ENCODE assay signal across 9 mouse cellular contexts in genomic region chr9:58112321-58112751, GRCm38 (mm10). TPM values are rescaled to one million over a fixed set of nuclear protein-coding genes. Genes with fewer than 3 reads are reported as not detected.
DNase-seq lines count a peak whose midpoint lies in the region; ATAC-seq lines count a peak whose summit lies in the region.
"Had no signal": no experiment of that assay in that cellular context is flagged by ENCODE, and none has a peak within 500 bp of the region (broad histone marks: within the 10 kb centered on the region; RNA-seq: fewer than 3 reads in every experiment).

No protein-coding gene starts in this region.

- H3K4me1 ChIP-seq in heart, embryonic 11.5 days (ENCODE audit: control insufficient read depth, insufficient read depth, low read length), result peaks cover 33% of the 10 kb centered on the region
- H3K4me1 ChIP-seq in hindbrain, embryonic 12.5 days, result peaks cover 66% of the 10 kb centered on the region
- H3K4me1 ChIP-seq in neural tube, embryonic 13.5 days (replicated peaks), result peaks cover 77% of the 10 kb centered on the region

- H3K27ac ChIP-seq in heart, embryonic 11.5 days (ENCODE audit: low read depth, low read length), result no peak overlapping the region
- H3K27ac ChIP-seq in hindbrain, embryonic 12.5 days, result peak overlapping the region; percentile 94
- H3K27ac ChIP-seq in neural tube, embryonic 13.5 days (replicated peaks), result peak overlapping the region; percentile 95

- 0 out of 2 replicates have a peak overlapping the region, but pooled peaks have one; percentile 60 for H3K4me2 ChIP-seq in heart, embryonic 11.5 days
- H3K4me2 ChIP-seq in hindbrain, embryonic 12.5 days (replicated peaks), result peak overlapping the region; percentile 44
- peak overlapping the region; percentile 51 for H3K4me2 ChIP-seq in neural tube, embryonic 13.5 days

- no peak overlapping the region for H3K9ac ChIP-seq in heart, embryonic 11.5 days (ENCODE audit: low read depth, low read length)
- H3K9ac ChIP-seq in hindbrain, embryonic 12.5 days, result 0 out of 2 replicates have a peak overlapping the region, but pooled peaks have one; percentile 24
- H3K9ac ChIP-seq in neural tube, embryonic 13.5 days, result 0 out of 2 replicates have a peak overlapping the region, but pooled peaks have one; percentile 26

- no peaks in the 10 kb centered on the region for H3K36me3 ChIP-seq in heart, embryonic 11.5 days (ENCODE audit: control insufficient read depth, insufficient read depth, low read length)
- H3K36me3 ChIP-seq in hindbrain, embryonic 12.5 days, result no peaks in the 10 kb centered on the region
- no peaks in the 10 kb centered on the region for H3K36me3 ChIP-seq in neural tube, embryonic 13.5 days

- H3K27me3 ChIP-seq in heart, embryonic 11.5 days (ENCODE audit: control insufficient read depth, insufficient read depth, low read length), result peaks cover 26% of the 10 kb centered on the region
- peaks cover 24% of the 10 kb centered on the region for H3K27me3 ChIP-seq in hindbrain, embryonic 12.5 days
- peaks cover 50% of the 10 kb centered on the region for H3K27me3 ChIP-seq in neural tube, embryonic 13.5 days

- H3K4me3 ChIP-seq in heart, embryonic 11.5 days (ENCODE audit: low read depth, low read length), result no peak overlapping the region
- H3K4me3 ChIP-seq in hindbrain, embryonic 12.5 days, result no peak overlapping the region
- H3K4me3 ChIP-seq in neural tube, embryonic 13.5 days, result no peak overlapping the region

- 20% methylated on average over 6 of the region's 6 CpGs for WGBS in heart, embryonic 11.5 days (ENCODE audit: insufficient replicate concordance)
- WGBS in hindbrain, embryonic 12.5 days, result 2% methylated on average over 6 of the region's 6 CpGs
- WGBS in neural tube, embryonic 13.5 days, result 7% methylated on average over 6 of the region's 6 CpGs

- no peak for DNase-seq in heart, adult 11 months
- peak; percentile 30 for DNase-seq in ZHBTc4 (ENCODE audit: low read depth, low spot score)
- no peak for DNase-seq in B cell, adult 2 months
- no peak for DNase-seq in gastrocnemius, adult 18-20 months (ENCODE audit: low spot score)

- no peak for ATAC-seq in heart, embryonic 11.5 days (replicated peaks; ENCODE audit: insufficient number of reproducible peaks, low FRiP score, low TSS enrichment)
- ATAC-seq in hindbrain, embryonic 12.5 days (ENCODE audit: low FRiP score), result peak; percentile 72
- ATAC-seq in neural tube, embryonic 13.5 days (ENCODE audit: low read depth), result peak; percentile 58
- ATAC-seq in granulocyte monocyte progenitor cell, adult 5-6 weeks (replicated peaks; ENCODE audit: poor library complexity, severe bottlenecking), result no peak

- no peaks in the 10 kb centered on the region for H3K9me3 ChIP-seq in heart, embryonic 11.5 days (replicated peaks; ENCODE audit: control insufficient read depth, low read length)
- H3K9me3 ChIP-seq in hindbrain, embryonic 12.5 days (replicated peaks), result no peaks in the 10 kb centered on the region
- H3K9me3 ChIP-seq in neural tube, embryonic 13.5 days, result no peaks in the 10 kb centered on the region

RNA-seq across cellular contexts. Expression of gene Ccdc33, which starts 6.3 kb away (rescaled TPM):
- 0.37 TPM in 1 of 2 replicates, not detected in the other for polyA plus RNA-seq in heart, embryonic 11.5 days (2014; fragmentation: Nextera tagmentation; extraction: Ambion mirVana)
- 1.0 and 1.5 TPM in 2 replicates for polyA plus RNA-seq in hindbrain, embryonic 12.5 days (2016; fragmentation: Nextera tagmentation; extraction: Ambion mirVana)
- 0.33 and 0.58 TPM in 2 replicates for polyA plus RNA-seq in neural tube, embryonic 13.5 days (2015; fragmentation: Nextera tagmentation; extraction: Ambion mirVana)
- not detected for total RNA-seq in gastrocnemius, adult 18-20 months (2021)
- not detected in 2 replicates for total RNA-seq in granulocyte monocyte progenitor cell, adult 5-6 weeks (2014; fragmentation: Nextera tagmentation)
- not detected in 2 replicates for total RNA-seq in granulocyte monocyte progenitor cell, adult 5-6 weeks (2017)
- total RNA-seq: hematopoietic stem cell, adult 5-6 weeks had no signal

RNA-seq across cellular contexts. Expression of gene Stra6, which starts 48.7 kb away (rescaled TPM):
- polyA plus RNA-seq in heart, embryonic 11.5 days (2014; fragmentation: Nextera tagmentation; extraction: Ambion mirVana), result 3.4 and 4.0 TPM in 2 replicates
- 14.8 and 17.6 TPM in 2 replicates for polyA plus RNA-seq in hindbrain, embryonic 12.5 days (2016; fragmentation: Nextera tagmentation; extraction: Ambion mirVana)
- 47.5 and 48.5 TPM in 2 replicates for polyA plus RNA-seq in neural tube, embryonic 13.5 days (2015; fragmentation: Nextera tagmentation; extraction: Ambion mirVana)
- under 1 TPM; 0.16 to 0.90 TPM for total RNA-seq in gastrocnemius, adult 18-20 months (2021)
- not detected in 2 replicates for total RNA-seq in granulocyte monocyte progenitor cell, adult 5-6 weeks (2014; fragmentation: Nextera tagmentation)
- not detected in 2 replicates for total RNA-seq in granulocyte monocyte progenitor cell, adult 5-6 weeks (2017)
- total RNA-seq: hematopoietic stem cell, adult 5-6 weeks had no signal

Comparison
In these comparisons a context has a peak if more than half of its experiments do, and no peak if none do; other contexts are left out.
1. ATAC-seq: peak in hindbrain, embryonic 12.5 days (single experiment) and neural tube, embryonic 13.5 days (single experiment); none in heart, embryonic 11.5 days (single experiment) and granulocyte monocyte progenitor cell, adult 5-6 weeks (single experiment).
2. Peak in every context shown above with its lines, with median percentiles within 50 percentile points of each other: H3K4me2 ChIP-seq.